Mouse (Mus musculus): ENCODE measurements around the gene Eps8l1.

- TF ChIP-seq CTCF (IDR thresholded peaks at IDR 0.05; ENCODE audit: low read depth) (no peak), EP300 (optimal IDR thresholded peaks at IDR 0.05) (no peak)
Measured at GRCm38 (mm10) chr7:4499034-4499433, 38.6 kb downstream of the Eps8l1 start.

Data from stomach, postnatal 0 days (tissue).